Mouse (Mus musculus) olfactory bulb, adult 2 months (tissue): ENCODE data around the gene Ms4a3. TPM values are rescaled to one million over a fixed set of nuclear protein-coding genes. Genes with fewer than 3 reads are reported as not detected.

Experiments used
- H3K27ac ChIP-seq: fragments of 200-500 bp; 2 replicates; pipeline ENCODE4 v1.5.1; 2012; ENCODE audit warnings: low read depth, low read length; ENCODE audit not compliant: insufficient read depth
- H3K4me1 ChIP-seq: fragments of 200-500 bp; 2 replicates; pipeline ENCODE4 v1.6.1; 2012; ENCODE audit warnings: low read length; ENCODE audit not compliant: control insufficient read depth, insufficient read depth
- H3K4me3 ChIP-seq: fragments of 200-500 bp; 2 replicates; pipeline ENCODE4 v1.5.1; 2012; ENCODE audit warnings: mild to moderate bottlenecking, low read depth, low read length, moderate library complexity; ENCODE audit not compliant: insufficient read depth
- CTCF ChIP-seq: fragments of 200-500 bp; IDR thresholded peaks from 2 replicates; pipeline ENCODE4 v1.5.1; 2012; ENCODE audit warnings: low read depth, mild to moderate bottlenecking, low read length, moderate library complexity; ENCODE audit not compliant: insufficient read depth
- POLR2A ChIP-seq: fragments of 200-500 bp; IDR thresholded peaks from 2 replicates; pipeline ENCODE4 v1.6.1; 2012; ENCODE audit warnings: mild to moderate bottlenecking, low read depth, low read length, moderate library complexity; ENCODE audit not compliant: insufficient read depth
- WGBS: fragments of 180-500 bp; shearing (Covaris S2); methylation state at CpG from one replicate; pipeline ENCODE4 v1.1.7; 2018; 5-methylcytosine and 5-hydroxymethylcytosine counted together
- polyA plus RNA-seq: library from polyadenylated mRNA; stranded (reverse); fragments of >200 nt; gene quantifications from 2 replicates; pipeline ENCODE4 v1.2.4, GENCODE M21; 2012; ENCODE audit warnings: low replicate concordance; ENCODE audit not compliant: missing spikeins, insufficient read depth, insufficient read length

Ms4a3 gene
- not detected in 2 replicates for polyA plus RNA-seq

DNA sequence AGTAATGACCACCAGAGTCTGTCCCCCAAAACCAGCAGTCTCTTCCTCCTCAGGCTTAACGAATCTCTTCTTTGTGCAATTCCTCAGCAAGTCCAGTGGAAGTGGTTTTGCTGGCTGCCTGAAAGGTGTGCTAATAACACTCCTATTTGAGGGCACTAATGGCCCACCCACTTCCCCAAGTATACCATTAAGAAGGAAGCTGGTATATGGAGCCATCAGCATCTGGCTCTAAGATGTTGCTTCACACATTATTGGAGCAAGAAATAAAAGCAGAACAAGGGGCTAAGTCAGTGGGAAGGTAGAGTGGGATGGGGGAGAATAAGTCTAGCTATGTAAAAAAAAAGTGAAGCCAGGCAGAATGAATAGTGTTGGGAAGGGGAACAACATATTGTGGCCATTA lies at the start of gene Ms4a3:
Ms4a3 (minus strand) TSS at position 120 of the 400 bp plus-strand sequence.
- TF ChIP-seq POLR2A (no peak), CTCF (no peak)
- Histone ChIP-seq H3K4me1 (no peaks in the 10 kb centered on the region), H3K4me3 (no peak within 1 kb of the TSS), H3K27ac (no peak within 1 kb of the TSS)
- 73% methylated on average over 1 of the region's 1 CpGs for WGBS

GRCm38 (mm10) chr19:11661562-11661961 lies 20.9 kb upstream of the Ms4a3 start:
- Histone ChIP-seq H3K4me1 (no peaks in the 10 kb centered on the region), H3K27ac (no peak overlapping the region), H3K4me3 (no peak overlapping the region)
- TF ChIP-seq POLR2A: no peak
- no peak for TF ChIP-seq CTCF

DNA sequence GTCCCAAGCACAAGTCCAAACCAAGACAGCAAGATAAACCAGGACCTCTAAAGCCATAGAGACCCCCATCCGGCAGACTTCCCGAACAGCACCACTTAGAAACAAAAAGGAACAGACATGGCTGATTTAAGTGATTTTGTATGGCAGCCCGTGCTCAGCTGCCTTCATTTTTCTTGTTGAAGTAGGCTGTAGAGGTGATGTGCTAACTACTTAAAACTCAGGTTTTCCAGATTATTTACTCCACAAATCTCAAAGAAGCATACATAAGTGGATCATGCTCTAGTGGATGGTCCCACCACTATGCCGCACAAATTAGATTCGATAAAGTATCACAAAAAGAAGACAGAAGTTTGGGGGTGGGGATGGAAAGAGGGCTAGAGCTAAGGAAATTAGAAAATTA lies 19.8 kb upstream of the Ms4a3 start, which contains the start of gene Oosp2:
Oosp2 (minus strand) TSS at position 101 of the 400 bp plus-strand sequence.
- no peak within 1 kb of the TSS for H3K4me3 ChIP-seq
- no peak within 1 kb of the TSS for H3K27ac ChIP-seq
- 89% methylated on average over 5 of the region's 5 CpGs for WGBS
- H3K4me1 ChIP-seq: no peaks in the 10 kb centered on the region
- TF ChIP-seq CTCF (no peak), POLR2A (no peak)

- 74% methylated on average over 2 of the region's 2 CpGs for WGBS
- no peak overlapping the region for H3K27ac ChIP-seq
- TF ChIP-seq POLR2A: no peak
- no peak for TF ChIP-seq CTCF
- no peak overlapping the region for H3K4me3 ChIP-seq
- H3K4me1 ChIP-seq: no peaks in the 10 kb centered on the region
These were observed 18.5 kb upstream of the Ms4a3 start for GRCm38 (mm10) chr19:11659142-11659541.

DNA sequence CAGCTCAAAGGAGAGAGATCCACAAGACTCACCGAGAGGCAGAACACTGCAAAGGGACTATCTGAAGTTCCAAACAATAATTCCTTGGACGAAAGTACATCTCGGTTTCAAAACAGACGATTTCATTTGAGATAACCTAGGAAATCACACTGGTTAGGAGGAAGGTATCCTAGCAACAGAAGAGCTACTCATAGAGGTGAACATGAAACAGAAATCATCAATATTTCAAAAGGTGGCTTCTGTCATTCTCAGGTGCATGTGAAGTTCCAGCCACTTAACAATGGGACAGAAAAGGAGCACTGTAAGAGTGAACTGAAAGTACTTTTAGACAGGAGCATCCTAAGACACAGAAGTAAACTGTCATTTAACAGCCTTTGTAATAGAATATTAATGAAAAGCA lies 8.9 kb upstream of the Ms4a3 start:
- no peak overlapping the region for H3K27ac ChIP-seq
- 84% methylated on average over 4 of the region's 4 CpGs for WGBS
- no peak for TF ChIP-seq CTCF
- TF ChIP-seq POLR2A: no peak
- no peaks in the 10 kb centered on the region for H3K4me1 ChIP-seq
- H3K4me3 ChIP-seq: no peak overlapping the region

DNA sequence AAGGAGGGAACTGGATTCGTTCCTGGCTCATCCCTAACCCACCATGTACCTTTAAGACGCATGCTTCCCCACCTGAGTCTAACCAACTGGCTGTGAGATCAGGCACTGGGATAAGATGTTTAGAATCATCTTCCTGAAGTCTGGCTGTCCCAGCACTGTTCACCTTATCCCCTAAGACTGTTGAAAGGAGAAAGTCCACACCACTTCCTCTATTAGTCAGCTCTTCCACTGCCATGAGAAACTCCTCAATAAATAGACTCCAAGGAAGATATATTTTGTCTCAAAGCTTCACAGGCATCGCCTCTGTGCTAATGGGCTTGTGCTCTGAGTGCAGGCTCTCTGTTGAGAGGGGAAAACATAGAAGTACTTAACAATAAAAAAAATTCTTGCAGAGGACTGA lies 5.5 kb upstream of the Ms4a3 start:
- TF ChIP-seq CTCF (no peak), POLR2A (no peak)
- WGBS: 81% methylated on average over 3 of the region's 3 CpGs
- Histone ChIP-seq H3K4me1 (no peaks in the 10 kb centered on the region), H3K27ac (no peak overlapping the region), H3K4me3 (no peak overlapping the region)

DNA sequence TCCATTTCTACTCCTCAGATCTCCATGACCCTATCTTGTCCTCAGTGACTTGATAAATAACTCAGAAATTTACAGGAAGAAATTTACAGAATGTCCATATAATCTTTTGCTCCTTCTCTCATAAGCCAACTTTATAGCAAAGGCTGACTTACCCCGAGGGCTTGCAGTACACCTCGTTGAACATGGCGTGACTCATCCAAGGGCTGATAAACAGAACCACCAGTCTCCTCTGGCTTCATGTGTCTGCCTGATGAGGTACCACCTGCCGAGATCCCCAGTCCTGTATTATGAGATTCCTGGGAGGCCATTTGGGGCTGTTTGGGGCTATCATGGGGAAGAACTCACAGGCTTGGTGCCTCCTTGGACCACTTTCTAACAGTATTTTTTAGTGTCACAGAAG lies 1.6 kb downstream of the Ms4a3 start:
- Histone ChIP-seq H3K27ac (no peak overlapping the region), H3K4me1 (no peaks in the 10 kb centered on the region), H3K4me3 (no peak overlapping the region)
- 84% methylated on average over 4 of the region's 4 CpGs for WGBS
- no peak for TF ChIP-seq POLR2A
- TF ChIP-seq CTCF: no peak

DNA sequence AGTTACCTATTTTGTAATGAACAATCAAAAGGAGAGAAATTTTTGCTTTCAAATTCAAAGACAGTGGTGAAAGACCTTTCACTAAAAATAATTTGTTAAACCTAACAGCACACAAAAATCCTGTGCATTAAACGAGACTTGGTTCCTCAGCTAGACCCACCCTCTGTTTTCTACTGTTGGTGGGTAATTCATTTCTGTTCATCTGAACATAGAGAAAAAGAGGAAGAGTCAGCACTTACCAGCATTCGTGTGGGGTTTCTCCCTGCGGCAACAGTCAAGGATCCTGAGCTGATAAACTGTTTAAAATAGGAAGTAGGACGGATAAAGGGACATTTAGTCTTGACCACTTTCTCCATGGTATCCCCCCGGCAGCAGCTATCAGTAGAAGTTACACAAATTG lies 5.1 kb downstream of the Ms4a3 start:
- H3K4me1 ChIP-seq: no peaks in the 10 kb centered on the region
- no peak overlapping the region for H3K4me3 ChIP-seq
- TF ChIP-seq CTCF (no peak), POLR2A (no peak)
- WGBS: 84% methylated on average over 5 of the region's 5 CpGs
- no peak overlapping the region for H3K27ac ChIP-seq

DNA sequence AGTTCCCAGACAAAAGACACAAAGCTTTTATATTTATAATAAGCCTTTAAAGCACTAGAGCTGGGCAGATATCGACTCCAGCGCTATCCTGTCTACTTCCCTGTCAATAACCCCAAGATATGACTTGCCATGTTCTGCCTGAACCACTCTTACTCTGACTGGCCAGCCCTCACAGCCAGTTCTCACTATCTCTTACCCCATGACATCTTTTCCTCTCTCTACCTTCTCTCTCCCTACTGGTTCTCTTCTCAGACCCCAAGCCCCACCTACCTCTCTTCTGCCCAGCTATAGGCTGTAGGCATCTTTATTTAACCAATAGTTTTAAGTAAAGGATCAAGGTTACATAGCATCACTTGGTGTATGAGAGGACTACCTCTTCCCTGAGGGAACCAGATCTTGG lies 6.3 kb downstream of the Ms4a3 start:
- 69% methylated on average over 2 of the region's 2 CpGs for WGBS
- Histone ChIP-seq H3K4me3 (no peak overlapping the region), H3K4me1 (no peaks in the 10 kb centered on the region), H3K27ac (no peak overlapping the region)
- TF ChIP-seq CTCF: no peak
- TF ChIP-seq POLR2A: no peak

DNA sequence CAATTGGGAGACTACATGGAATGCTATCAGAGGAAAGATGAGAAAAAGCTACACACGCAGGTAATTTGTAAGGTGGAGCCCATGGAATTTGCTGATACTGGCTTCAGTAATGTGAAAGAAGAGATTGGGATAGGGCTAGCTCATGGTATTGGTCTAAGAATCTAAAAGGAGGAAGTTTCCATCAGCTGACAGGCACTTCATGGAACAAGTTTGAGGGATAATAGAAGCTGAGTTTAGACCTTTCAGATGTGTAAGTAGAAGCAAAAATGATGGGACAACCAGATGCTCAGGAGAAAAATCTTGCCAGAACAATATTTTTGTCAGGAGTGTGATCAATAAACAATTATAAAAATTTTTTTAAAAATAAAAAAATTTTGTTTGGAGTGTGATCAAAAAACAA lies 6.9 kb downstream of the Ms4a3 start:
- H3K27ac ChIP-seq: no peak overlapping the region
- 91% methylated on average over 1 of the region's 1 CpGs for WGBS
- no peaks in the 10 kb centered on the region for H3K4me1 ChIP-seq
- H3K4me3 ChIP-seq: no peak overlapping the region
- TF ChIP-seq POLR2A (no peak), CTCF (no peak)
